Mouse (Mus musculus) midbrain, embryonic 11.5 days (tissue): ENCODE results near the gene Plcb2. TPM values are rescaled to one million over a fixed set of nuclear protein-coding genes. Genes with fewer than 3 reads are reported as not detected.

Source experiments
- ATAC-seq: fragments of 200-750 bp; cut with Nextera tagmentation; 2 replicates; pipeline ENCODE4 v1.8.0; 2017; ENCODE audit warnings: moderate TSS enrichment, moderate library complexity; ENCODE audit not compliant: low FRiP score
- DNase-seq: peaks from one replicate; pipeline ENCODE4 v3.0.0; 2015; ENCODE audit warnings: low spot score; ENCODE audit errors: missing footprints
- H3K27ac ChIP-seq: fragments of 300-500 bp; sonication (generic); 2 replicates; pipeline ENCODE4 v1.5.1; 2014; ENCODE audit warnings: low read depth, low read length
- H3K27me3 ChIP-seq: fragments of 300-500 bp; sonication (generic); 2 replicates; pipeline ENCODE4 v1.6.1; 2014; ENCODE audit warnings: mild to moderate bottlenecking, low read length, moderate library complexity, mixed read lengths; ENCODE audit not compliant: control insufficient read depth, insufficient read depth
- H3K36me3 ChIP-seq: fragments of 300-500 bp; sonication (generic); 2 replicates; pipeline ENCODE4 v1.6.1; 2014; ENCODE audit warnings: mild to moderate bottlenecking, low read length, moderate library complexity, mixed read lengths; ENCODE audit not compliant: control insufficient read depth, insufficient read depth
- H3K4me1 ChIP-seq: fragments of 300-500 bp; sonication (generic); 2 replicates; pipeline ENCODE4 v1.6.1; 2014; ENCODE audit warnings: low read length; ENCODE audit not compliant: control insufficient read depth, insufficient read depth
- H3K4me2 ChIP-seq: fragments of 300-500 bp; sonication (generic); 2 replicates; pipeline ENCODE4 v1.6.1; 2014; ENCODE audit warnings: mild to moderate bottlenecking, moderate library complexity
- H3K4me3 ChIP-seq: fragments of 300-500 bp; sonication (generic); 2 replicates; pipeline ENCODE4 v1.5.1; 2014; ENCODE audit warnings: low read depth, low read length
- H3K9ac ChIP-seq: fragments of 300-500 bp; sonication (generic); 2 replicates; pipeline ENCODE4 v1.6.1; 2014; ENCODE audit warnings: low read length
- H3K9me3 ChIP-seq: fragments of 300-500 bp; sonication (generic); 2 replicates; pipeline ENCODE4 v1.6.1; 2016; ENCODE audit warnings: low read length; ENCODE audit not compliant: control insufficient read depth
- WGBS: fragments of 180-500 bp; shearing (Covaris S2); extraction: QIAGEN DNeasy Blood & Tissue Kit; methylation state at CpG from one replicate; pipeline ENCODE4 v1.1.7; 2014; 5-methylcytosine and 5-hydroxymethylcytosine counted together
- polyA plus RNA-seq: library from polyadenylated mRNA; unstranded; fragments of >200 nt; fragmentation: Nextera tagmentation; extraction: Ambion mirVana; gene quantifications from 2 replicates; pipeline ENCODE4 v1.2.1, GENCODE M21; 2014

Plcb2 gene
- polyA plus RNA-seq, 1 experiment from 2014 or later: 0.20 TPM

DNA sequence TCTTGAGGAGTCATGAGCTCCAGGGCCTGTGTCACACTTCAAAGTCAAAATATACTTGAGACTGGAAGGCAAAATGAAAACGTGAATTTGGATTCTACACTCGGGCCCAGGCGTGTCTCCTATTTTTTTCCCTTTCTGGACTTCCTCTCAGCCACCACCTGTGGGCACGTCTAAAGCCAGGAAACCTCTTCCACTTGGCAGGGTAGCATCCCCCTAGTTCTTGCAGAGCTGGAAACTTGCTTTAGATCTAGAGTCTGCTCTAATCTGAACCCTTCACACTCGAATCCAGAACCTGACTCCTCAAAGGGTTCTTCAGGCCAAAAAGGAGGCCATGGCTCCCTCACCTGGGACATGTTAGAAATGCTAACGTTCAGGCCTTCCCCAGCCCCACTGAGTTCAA lies 27.2 kb upstream of the Plcb2 start:
- ATAC-seq: no peak
- WGBS: 89% methylated on average over 6 of the region's 6 CpGs
- Histone ChIP-seq H3K9me3 (no peaks in the 10 kb centered on the region), H3K4me2 (no peak overlapping the region), H3K27me3 (no peaks in the 10 kb centered on the region; the same call in 1 of the 2 replicates), H3K9ac (no peak overlapping the region), H3K4me3 (no peak overlapping the region), H3K36me3 (no peaks in the 10 kb centered on the region), H3K27ac (no peak overlapping the region), H3K4me1 (peaks cover under 1% of the 10 kb centered on the region)
- DNase-seq: peak; percentile 62

DNA sequence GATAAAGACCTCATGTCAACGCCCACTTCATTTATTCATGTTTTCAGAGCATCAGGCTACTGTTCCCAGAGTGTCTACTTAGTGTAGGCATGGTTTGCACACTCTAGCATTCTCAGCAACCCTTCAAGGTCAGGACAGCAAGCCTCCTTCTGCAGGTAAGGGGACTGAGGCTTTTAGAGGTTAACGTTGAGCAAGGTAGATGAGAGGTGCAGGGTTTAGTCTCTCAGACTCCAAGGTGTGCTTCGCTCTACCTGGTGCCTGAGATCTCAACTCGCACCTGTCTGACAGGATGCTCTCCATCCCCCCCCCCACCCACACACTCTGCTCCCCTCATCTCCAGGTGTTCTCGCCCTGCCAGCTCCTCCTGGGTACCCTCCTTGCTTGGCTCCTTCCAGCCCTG lies 25.9 kb upstream of the Plcb2 start:
- Histone ChIP-seq H3K4me1 (peaks cover 9% of the 10 kb centered on the region), H3K36me3 (no peaks in the 10 kb centered on the region), H3K4me3 (no peak overlapping the region), H3K9ac (no peak overlapping the region), H3K27ac (no peak overlapping the region), H3K27me3 (no peaks in the 10 kb centered on the region), H3K9me3 (no peaks in the 10 kb centered on the region), H3K4me2 (no peak overlapping the region)
- WGBS: 85% methylated on average over 5 of the region's 5 CpGs
- no peak for DNase-seq
- ATAC-seq: no peak

DNA sequence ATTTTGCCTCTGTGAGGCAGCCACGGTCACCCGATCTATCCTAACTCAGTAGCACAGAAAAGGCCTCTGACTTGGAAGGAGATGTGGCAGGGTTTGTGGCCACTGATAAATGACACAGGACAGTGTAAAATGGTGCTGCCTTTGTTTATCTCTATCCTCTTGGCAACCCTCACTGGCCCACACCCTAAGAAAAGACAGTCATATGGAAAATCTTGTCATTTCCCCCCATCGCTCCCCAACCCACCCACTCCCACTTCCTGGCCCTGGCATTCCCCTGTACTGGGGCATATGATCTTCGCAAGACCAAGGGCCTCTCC lies 24.5 kb upstream of the Plcb2 start:
- Histone ChIP-seq H3K27ac (no peak overlapping the region; the same call in 1 of the 2 replicates), H3K9me3 (no peaks in the 10 kb centered on the region), H3K4me2 (no peak overlapping the region), H3K4me3 (no peak overlapping the region), H3K4me1 (peaks cover 14% of the 10 kb centered on the region), H3K9ac (no peak overlapping the region), H3K27me3 (no peaks in the 10 kb centered on the region), H3K36me3 (peaks cover 2% of the 10 kb centered on the region; the same call in 1 of the 2 replicates)
- WGBS: 79% methylated on average over 4 of the region's 4 CpGs
- no peak for ATAC-seq
- DNase-seq: peak; percentile 23

DNA sequence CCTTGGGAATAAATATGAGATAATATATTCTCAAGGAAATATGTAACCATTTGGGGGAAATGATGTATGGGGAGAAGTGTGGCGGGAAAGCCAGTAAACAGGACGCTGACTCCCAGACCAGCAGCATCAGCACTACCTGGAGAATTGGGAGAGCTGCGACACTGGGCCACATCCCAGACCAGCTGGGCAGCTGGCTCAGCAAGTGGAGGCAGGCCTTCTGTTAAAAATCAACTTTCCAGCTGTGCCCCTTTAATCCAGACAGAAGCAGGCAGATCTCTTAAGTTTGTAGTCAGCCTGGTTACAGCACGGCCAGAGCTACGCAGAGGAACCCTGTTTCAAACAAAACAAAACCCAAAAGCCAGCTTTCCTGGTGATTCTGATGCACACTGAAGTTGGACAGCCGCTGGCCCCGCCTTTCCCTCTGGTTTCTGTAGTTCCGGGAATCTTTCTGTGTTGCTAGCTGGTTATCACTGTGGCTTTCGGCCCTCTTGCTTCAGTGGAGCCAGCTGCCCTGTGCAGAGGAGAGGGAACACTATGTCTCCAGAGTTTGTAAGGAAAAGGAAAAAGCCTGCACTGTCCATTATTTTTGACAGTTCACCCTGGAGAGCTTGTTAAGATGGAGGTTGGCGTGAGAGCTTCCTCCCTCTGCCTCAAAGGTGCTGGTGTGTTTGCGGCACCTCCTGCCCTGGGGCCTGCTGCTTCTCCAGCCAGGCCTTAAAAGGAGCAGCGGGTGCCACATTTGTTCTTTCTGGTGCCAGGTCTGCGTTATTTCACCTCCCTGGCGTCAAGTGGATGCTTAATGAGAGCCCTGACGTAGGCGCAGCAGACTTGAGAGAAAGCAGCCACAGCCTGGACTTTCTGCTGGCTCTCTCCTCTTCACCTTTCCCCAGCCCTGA lies 23.9 kb upstream of the Plcb2 start:
- WGBS: 75% methylated on average over 16 of the region's 16 CpGs
- Histone ChIP-seq H3K4me1 (peaks cover 17% of the 10 kb centered on the region), H3K9me3 (no peaks in the 10 kb centered on the region), H3K27ac (no peak overlapping the region; the same call in 1 of the 2 replicates), H3K4me2 (no peak overlapping the region), H3K4me3 (no peak overlapping the region), H3K9ac (no peak overlapping the region), H3K27me3 (no peaks in the 10 kb centered on the region), H3K36me3 (peaks cover 2% of the 10 kb centered on the region; the same call in 1 of the 2 replicates)
- ATAC-seq: no peak
- no peak for DNase-seq

DNA sequence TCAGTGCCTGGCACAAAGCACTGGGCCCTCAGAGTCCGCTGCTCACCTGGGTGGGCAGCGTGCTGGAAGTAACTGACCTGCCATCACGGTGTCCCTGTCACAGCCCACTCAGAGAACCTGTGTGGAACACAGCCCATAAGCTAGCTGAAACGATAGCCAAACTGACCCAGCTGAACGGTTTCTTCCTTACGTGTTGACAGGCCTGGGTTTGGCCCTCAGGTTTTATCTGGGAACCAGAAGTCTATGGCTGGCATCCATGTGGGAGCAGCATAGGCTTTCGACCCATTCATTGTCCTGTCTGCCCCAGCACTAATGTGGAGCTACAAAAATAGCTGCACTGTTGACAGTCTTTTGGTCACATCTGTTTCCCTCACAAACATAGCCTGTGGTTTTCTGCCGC lies 22.2 kb upstream of the Plcb2 start:
- DNase-seq (no peak), ATAC-seq (no peak)
- Histone ChIP-seq H3K4me1 (peaks cover 20% of the 10 kb centered on the region), H3K36me3 (peaks cover 2% of the 10 kb centered on the region; the same call in 1 of the 2 replicates), H3K9me3 (no peaks in the 10 kb centered on the region), H3K27me3 (no peaks in the 10 kb centered on the region), H3K9ac (no peak overlapping the region; the same call in 1 of the 2 replicates), H3K27ac (no peak overlapping the region), H3K4me3 (no peak overlapping the region), H3K4me2 (no peak overlapping the region)
- 89% methylated on average over 8 of the region's 8 CpGs for WGBS

DNA sequence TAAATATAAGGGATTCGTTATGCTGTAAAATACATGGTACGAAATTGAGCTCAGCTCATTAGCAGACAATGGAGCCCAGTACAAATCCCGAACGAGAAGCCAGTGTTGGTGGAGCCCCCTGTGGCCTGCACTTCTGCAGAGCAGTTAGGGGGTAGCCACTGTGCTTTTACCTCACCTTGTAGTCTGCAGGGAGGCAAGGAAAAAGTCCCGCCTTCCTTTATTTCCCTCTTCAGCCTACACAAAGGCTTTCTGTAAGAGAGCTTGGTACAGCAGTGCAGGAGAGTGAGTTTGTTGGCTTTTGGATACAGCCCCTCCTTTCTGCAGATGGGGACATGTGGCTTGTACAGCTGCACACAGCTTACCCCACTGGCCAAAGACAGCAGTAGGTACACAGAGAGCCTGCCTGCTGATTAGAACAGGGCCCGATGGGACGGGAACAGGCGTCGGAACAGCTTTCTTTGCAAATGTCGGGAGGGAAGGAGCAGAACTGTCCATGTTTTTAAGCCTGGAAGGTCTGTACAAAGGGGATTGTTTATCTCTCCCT lies 21.2 kb upstream of the Plcb2 start:
- WGBS: 25% methylated on average over 10 of the region's 10 CpGs
- Histone ChIP-seq H3K4me2 (no peak overlapping the region), H3K4me3 (no peak overlapping the region), H3K9ac (peak overlapping the region; percentile 24; the same call in 1 of the 2 replicates), H3K27me3 (peaks cover 1% of the 10 kb centered on the region; the same call in 1 of the 2 replicates), H3K9me3 (no peaks in the 10 kb centered on the region), H3K36me3 (peaks cover 2% of the 10 kb centered on the region; the same call in 1 of the 2 replicates), H3K4me1 (peaks cover 26% of the 10 kb centered on the region), H3K27ac (no peak overlapping the region)
- DNase-seq (peak; percentile 85), ATAC-seq (no peak)

DNA sequence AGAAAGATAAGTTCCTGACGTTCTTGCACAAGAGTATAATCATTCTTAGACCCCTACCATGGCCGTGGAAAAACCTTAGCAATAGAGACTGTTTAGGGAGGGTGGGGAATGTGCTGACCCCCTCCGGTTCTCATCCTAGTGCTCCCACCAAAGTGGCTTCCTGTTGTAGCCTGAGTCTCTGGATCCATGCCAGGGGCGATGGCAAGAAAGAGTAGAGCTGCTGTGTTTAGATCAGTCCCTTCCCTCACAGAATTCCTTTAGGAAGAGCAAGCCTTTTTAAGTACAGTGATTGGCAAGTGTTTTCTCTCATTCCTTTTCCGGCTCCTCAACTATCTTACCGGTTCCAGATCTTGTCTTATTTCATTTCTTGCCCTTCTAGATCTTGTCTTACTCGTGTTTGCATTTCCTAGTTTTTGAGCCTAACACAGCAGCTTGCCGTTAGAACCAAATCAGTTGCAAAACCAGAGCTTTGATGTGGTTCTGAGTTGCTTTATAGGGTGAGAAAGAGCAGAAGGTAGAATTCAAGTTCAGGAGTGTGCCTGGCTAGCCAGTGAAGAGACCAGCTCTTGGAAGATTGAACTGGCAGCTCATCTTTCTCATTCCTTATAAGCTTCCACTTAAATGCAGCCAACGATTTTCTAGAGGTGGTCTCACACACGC lies 19.2 kb upstream of the Plcb2 start:
- no peak overlapping the region for H3K9ac ChIP-seq
- 44% methylated on average over 10 of the region's 10 CpGs for WGBS

DNA sequence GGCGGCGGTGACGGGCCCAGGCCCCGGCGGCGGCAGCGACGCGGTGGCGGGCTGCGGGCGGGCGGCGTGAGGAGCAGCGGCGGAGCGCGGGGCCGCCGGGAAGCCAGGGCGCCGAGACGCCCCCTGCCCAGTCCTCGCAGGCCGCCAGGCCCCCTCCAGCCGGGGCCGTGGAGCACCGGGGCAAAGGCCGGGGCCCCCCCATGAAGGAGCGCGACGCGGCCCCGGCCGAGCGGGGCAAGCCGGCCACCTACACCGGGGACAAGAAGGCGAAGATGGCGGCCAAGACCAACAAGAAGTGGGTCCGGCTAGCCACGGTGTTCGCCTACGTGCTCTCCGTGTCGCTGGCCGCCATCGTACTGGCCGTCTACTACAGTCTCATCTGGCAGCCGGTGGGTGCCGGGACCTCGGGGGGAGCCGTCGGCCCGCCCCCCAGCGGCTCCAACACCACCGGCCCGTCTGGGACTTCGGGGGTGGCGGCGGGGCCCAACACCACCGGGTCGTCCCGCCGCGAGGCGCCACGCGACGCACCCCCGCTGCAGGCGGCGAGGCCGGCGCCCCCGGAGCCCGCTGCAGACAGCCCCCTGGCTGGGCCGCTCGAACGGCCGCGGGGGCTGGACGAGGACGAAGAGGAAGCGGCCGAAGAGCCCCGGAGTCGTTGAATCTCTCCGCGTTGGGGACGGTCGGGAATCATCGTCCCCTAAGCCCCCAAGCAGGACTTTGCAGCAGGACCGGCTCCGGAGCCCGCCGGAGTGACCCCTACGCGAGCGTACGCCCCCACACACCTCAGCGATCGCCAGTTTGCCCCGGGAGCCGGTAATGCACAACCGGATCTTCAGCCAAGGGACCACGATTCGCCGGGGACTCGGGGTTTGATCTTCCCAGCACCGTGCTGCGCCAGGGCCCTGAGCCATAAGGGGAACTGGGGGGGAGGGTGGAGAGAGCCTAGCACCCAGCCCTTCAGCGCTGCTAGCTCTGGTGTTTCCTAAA lies 18.0 kb upstream of the Plcb2 start:
- Histone ChIP-seq H3K4me2 (peak overlapping the region; percentile 86), H3K36me3 (peaks cover 2% of the 10 kb centered on the region; the same call in 1 of the 2 replicates), H3K4me3 (peak overlapping the region; percentile 90), H3K4me1 (peaks cover 26% of the 10 kb centered on the region), H3K27ac (no peak overlapping the region; the same call in 1 of the 2 replicates), H3K9me3 (no peaks in the 10 kb centered on the region), H3K27me3 (peaks cover 9% of the 10 kb centered on the region), H3K9ac (peak overlapping the region; percentile 89)
- under 1% methylated on average over 95 of the region's 113 CpGs for WGBS
- ATAC-seq: peak; percentile 74
- DNase-seq: peak; percentile 93

More for the DNA sequence above, 19.2 kb upstream of the Plcb2 start:
- H3K36me3 ChIP-seq: peaks cover 2% of the 10 kb centered on the region; the same call in 1 of the 2 replicates
- H3K27me3 ChIP-seq: peaks cover 9% of the 10 kb centered on the region
- no peak for DNase-seq
- ATAC-seq: no peak
- H3K27ac ChIP-seq: no peak overlapping the region
- H3K4me1 ChIP-seq: peaks cover 26% of the 10 kb centered on the region
- H3K4me2 ChIP-seq: peak overlapping the region; percentile 86
- no peaks in the 10 kb centered on the region for H3K9me3 ChIP-seq
- H3K4me3 ChIP-seq: peak overlapping the region; percentile 90
